Mouse (Mus musculus): ENCODE measurements around the gene Cenpc1. TPM values are rescaled to one million over a fixed set of nuclear protein-coding genes. Genes with fewer than 3 reads are reported as not detected.

Gene Cenpc1
- 26.5 and 28.7 TPM in 2 replicates for polyA plus RNA-seq (2015; fragmentation: Nextera tagmentation; extraction: Ambion mirVana)

DNA sequence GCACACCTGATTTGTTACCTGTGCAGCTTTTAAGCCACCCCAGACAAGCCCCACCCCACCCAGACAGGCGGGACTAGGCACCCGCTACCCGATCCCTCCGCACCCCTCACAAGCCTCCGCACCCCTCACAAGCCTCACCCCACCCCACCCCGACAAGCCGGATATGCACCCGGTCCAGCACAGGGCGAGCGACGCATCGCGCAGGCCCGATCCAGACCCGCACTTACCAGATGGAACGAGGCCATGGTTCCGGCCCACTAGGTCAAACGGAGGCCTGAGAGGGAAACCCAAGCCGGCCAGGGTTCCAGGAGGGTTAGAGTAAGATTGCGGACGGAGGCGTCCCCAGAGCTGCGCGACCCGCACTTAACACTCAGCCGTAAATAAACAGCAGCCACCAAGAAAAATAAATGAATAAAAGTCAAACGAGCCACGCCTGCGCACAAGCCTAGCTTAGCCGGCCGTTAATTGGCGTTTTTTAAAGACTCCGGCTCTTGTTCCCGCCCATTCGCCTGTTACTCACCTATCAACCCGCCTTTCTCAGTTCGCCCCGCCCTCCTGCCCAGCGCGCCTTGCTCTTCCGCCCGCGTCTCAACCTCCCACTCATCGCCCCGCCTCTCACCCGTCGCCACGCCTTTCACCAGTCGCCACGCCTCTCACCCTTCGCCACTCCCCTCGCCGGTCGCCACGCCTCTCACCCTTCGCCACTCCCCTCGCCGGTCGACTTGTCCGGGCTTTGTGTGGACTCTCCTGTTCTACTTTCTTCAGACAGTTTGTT is at the start of gene Cenpc1:
Gene Cenpc1, minus strand, starts transcription at position 483 of the 775 bp plus-strand sequence.
- WGBS = under 1% methylated on average over 60 of the region's 60 CpGs
- H3K27me3 ChIP-seq (replicated peaks) = no peaks in the 10 kb centered on the region

DNA sequence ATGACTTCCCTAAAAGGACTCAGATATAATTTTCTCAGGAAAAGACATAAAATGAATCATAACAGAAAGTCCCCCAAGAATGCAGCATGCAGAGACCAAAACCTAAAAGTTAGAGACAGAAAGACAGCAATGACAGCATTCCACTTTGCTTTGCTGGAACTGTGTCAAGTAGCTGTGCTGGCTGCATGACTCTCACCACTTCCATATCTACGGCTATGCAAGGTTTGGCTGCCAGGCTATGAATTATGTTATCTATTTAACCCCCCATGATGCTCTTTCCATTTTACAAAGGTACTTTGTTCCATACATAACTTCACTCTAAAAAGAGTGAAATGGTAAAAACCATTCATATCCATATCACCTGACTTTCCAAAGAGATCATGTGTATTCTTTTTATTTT is 48.6 kb upstream of the Cenpc1 start:
- H3K4me3 ChIP-seq (replicated peaks) = no peak overlapping the region
- H3K9me3 ChIP-seq = no peaks in the 10 kb centered on the region
- H3K4me1 ChIP-seq (replicated peaks) = no peaks in the 10 kb centered on the region
- H3K27me3 ChIP-seq (replicated peaks) = no peaks in the 10 kb centered on the region
- no peak overlapping the region for H3K9ac ChIP-seq
- H3K27ac ChIP-seq = no peak overlapping the region
- WGBS = 69% methylated on average over 1 of the region's 1 CpGs
- no peak overlapping the region for H3K4me2 ChIP-seq (replicated peaks)
- peaks cover 3% of the 10 kb centered on the region; the same call in 1 of the 2 replicates for H3K36me3 ChIP-seq
- ATAC-seq = no peak

More for the DNA sequence above, at the start of gene Cenpc1:
- Histone ChIP-seq H3K4me1 (replicated peaks) (peaks cover 3% of the 10 kb centered on the region), H3K9ac (peak within 1 kb of the TSS; percentile 78), H3K27ac (peak within 1 kb of the TSS; percentile 92), H3K4me2 (replicated peaks) (peak within 1 kb of the TSS; percentile 77), H3K9me3 (no peaks in the 10 kb centered on the region), H3K4me3 (replicated peaks) (peak within 1 kb of the TSS; percentile 71), H3K36me3 (no peaks in the 10 kb centered on the region)
- peak; percentile 98 for ATAC-seq

DNA sequence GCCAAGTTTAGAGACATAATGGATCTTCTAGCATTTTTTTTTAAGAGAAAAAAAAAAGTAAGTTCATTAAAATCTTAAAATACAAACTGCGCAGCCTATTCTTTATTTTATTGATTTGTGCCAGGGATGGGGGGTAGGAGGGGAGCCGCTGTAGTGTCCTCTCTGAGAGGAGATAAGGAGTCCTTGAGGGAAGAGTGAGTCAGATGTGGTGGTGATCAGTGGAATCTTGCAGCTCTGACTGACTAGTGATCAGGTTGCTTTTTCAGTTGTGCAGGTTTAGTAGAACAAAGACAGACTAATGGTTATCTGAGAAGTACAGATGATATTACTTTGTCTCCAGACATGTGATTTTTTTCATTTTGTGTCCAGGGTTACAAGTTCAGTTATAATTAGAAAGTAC is 47.7 kb upstream of the Cenpc1 start:
- no peaks in the 10 kb centered on the region for H3K9me3 ChIP-seq
- ATAC-seq = no peak
- no peak overlapping the region for H3K4me3 ChIP-seq (replicated peaks)
- H3K36me3 ChIP-seq = no peaks in the 10 kb centered on the region; the same call in 1 of the 2 replicates
- H3K27ac ChIP-seq = no peak overlapping the region
- H3K4me1 ChIP-seq (replicated peaks) = no peaks in the 10 kb centered on the region
- 85% methylated on average over 2 of the region's 2 CpGs for WGBS
- no peaks in the 10 kb centered on the region for H3K27me3 ChIP-seq (replicated peaks)
- H3K4me2 ChIP-seq (replicated peaks) = no peak overlapping the region
- H3K9ac ChIP-seq = no peak overlapping the region

DNA sequence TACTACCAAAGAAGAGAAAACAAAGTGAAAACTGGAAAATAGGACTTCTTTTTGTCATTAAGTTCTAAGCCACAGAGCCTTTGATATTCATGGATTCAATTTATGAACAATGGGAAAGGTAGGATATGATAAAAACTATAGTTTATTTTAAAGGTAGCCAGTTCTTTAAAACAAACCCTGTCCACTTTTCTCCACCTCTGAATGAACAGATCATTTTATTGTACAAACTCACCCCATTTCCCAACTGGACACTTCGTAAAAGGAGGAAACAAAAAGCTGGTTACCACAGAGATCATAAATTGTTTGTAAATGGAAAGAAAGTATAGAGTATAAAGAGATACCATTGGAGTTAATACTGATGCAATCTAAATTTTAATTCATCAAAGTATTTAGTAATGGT is 45.7 kb upstream of the Cenpc1 start:
- Histone ChIP-seq H3K9me3 (no peaks in the 10 kb centered on the region), H3K4me2 (replicated peaks) (no peak overlapping the region), H3K4me3 (replicated peaks) (no peak overlapping the region), H3K4me1 (replicated peaks) (no peaks in the 10 kb centered on the region), H3K9ac (no peak overlapping the region), H3K27me3 (replicated peaks) (no peaks in the 10 kb centered on the region), H3K27ac (no peak overlapping the region), H3K36me3 (no peaks in the 10 kb centered on the region; the same call in 1 of the 2 replicates)
- no peak for ATAC-seq
- 88% methylated on average over 1 of the region's 1 CpGs for WGBS

DNA sequence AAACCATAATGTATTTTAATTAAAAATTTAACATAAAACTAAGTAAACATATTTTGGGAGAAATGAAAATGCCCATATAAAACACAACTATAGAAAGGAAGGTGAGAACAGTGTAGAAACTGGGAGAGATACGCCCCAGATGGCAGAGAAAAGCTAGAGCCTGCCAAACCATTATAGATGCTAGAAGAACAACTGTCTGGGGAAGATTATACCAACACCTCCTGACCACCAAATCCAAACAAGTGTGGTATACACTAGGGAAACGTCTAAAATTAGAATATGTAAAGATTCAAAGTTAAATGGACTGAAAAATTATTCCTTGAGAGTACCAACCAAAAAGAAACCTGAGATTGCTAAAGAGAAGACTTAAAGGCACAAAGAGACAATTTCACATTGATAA is 41.2 kb upstream of the Cenpc1 start:
- no peak overlapping the region for H3K4me3 ChIP-seq (replicated peaks)
- 79% methylated on average over 2 of the region's 2 CpGs for WGBS
- H3K27ac ChIP-seq = no peak overlapping the region
- ATAC-seq = no peak
- H3K4me1 ChIP-seq (replicated peaks) = no peaks in the 10 kb centered on the region
- no peaks in the 10 kb centered on the region; the same call in 1 of the 2 replicates for H3K36me3 ChIP-seq
- no peaks in the 10 kb centered on the region for H3K9me3 ChIP-seq
- no peak overlapping the region for H3K4me2 ChIP-seq (replicated peaks)
- H3K9ac ChIP-seq = no peak overlapping the region
- no peaks in the 10 kb centered on the region for H3K27me3 ChIP-seq (replicated peaks)

DNA sequence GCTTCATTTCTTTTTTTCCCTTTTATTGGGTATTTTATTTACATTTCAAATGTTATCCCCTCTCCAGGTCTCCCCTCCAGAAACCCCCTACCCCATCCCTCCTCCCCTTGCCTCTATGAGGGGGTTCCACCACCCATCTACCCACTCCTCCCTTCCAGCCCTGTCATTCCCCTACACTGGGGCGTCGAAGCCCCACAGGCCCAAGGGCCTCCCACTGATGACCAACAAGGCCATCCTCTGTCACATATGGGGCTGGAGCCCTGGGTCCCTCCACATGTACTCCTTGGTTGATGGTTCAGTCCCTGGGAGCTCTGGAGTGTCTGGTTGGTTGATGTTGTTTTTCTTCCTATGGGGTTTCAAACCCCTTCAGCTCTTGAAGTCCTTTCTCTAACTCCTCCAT is 36.8 kb upstream of the Cenpc1 start:
- H3K4me1 ChIP-seq (replicated peaks) = no peaks in the 10 kb centered on the region
- H3K4me2 ChIP-seq (replicated peaks) = no peak overlapping the region
- WGBS = 95% methylated on average over 2 of the region's 2 CpGs
- no peak overlapping the region for H3K9ac ChIP-seq
- no peaks in the 10 kb centered on the region for H3K27me3 ChIP-seq (replicated peaks)
- no peak for ATAC-seq
- no peak overlapping the region for H3K27ac ChIP-seq
- H3K36me3 ChIP-seq = no peaks in the 10 kb centered on the region
- H3K9me3 ChIP-seq = no peaks in the 10 kb centered on the region
- no peak overlapping the region for H3K4me3 ChIP-seq (replicated peaks)

DNA sequence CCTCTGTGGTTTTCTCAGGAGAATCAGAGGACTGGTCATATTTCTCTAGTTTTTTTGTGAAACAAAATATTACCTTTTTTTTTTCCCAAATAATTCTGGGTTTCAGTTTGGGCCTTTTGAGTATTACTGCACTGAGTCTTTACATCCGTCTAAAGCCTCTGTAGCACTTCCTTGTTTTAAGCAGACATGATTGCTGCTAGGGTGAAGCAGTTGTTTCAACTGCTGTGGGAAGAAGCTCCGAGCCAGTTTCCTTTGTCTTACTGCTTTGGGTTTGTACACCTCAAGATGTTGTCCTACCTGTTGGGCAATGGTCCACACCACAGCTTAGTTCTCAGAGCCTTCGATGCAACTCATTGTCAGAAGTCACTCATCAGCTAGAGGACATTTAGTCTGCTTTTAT is 35.2 kb upstream of the Cenpc1 start:
- Histone ChIP-seq H3K4me2 (replicated peaks) (no peak overlapping the region), H3K27ac (no peak overlapping the region), H3K36me3 (no peaks in the 10 kb centered on the region), H3K27me3 (replicated peaks) (no peaks in the 10 kb centered on the region), H3K4me1 (replicated peaks) (no peaks in the 10 kb centered on the region), H3K9ac (no peak overlapping the region), H3K4me3 (replicated peaks) (no peak overlapping the region), H3K9me3 (no peaks in the 10 kb centered on the region)
- ATAC-seq = no peak
- 77% methylated on average over 3 of the region's 3 CpGs for WGBS

DNA sequence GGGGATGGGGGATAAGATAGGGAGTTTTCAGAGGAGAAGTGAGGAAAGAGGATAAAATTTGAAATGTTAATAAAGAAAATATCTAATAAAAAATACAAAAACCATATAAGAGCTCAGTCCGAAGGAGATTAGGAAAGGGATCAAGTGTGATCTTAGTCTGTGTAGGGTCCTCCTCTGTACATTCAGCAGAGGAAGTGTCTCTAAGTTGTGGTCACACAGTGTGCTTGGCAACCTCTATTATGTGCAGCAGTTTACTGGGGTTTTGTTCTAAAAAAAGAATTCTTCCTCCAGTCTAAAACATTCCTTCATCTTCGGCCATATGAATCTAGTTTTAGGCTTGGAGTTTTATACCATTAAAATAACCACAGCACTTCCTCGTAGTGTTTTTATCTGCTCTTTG is 33.6 kb upstream of the Cenpc1 start:
- H3K27me3 ChIP-seq (replicated peaks) = no peaks in the 10 kb centered on the region
- H3K27ac ChIP-seq = no peak overlapping the region
- H3K4me1 ChIP-seq (replicated peaks) = no peaks in the 10 kb centered on the region
- H3K4me2 ChIP-seq (replicated peaks) = no peak overlapping the region
- 82% methylated on average over 3 of the region's 3 CpGs for WGBS
- H3K36me3 ChIP-seq = no peaks in the 10 kb centered on the region
- no peaks in the 10 kb centered on the region for H3K9me3 ChIP-seq
- no peak overlapping the region for H3K4me3 ChIP-seq (replicated peaks)
- no peak for ATAC-seq
- H3K9ac ChIP-seq = no peak overlapping the region

DNA sequence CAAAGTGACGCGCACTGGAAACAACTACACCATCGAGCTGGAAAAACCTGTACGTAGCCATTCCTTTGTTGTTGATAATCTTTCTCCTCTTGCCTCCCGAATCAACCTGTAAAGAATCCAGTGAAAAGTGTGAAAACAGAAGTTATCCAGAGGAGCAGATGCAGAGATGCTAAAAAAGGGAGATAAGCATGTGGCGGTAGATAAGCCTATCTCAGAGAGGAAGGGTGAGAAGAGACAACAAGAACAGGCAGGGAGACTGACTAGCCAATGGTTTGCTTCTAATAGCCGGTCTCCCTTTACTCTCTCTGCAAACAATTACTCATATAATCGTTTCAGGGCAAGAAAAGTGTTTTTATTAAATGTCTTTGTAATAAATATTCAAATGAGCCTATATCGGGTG is 29.4 kb upstream of the Cenpc1 start:
- Histone ChIP-seq H3K27me3 (replicated peaks) (no peaks in the 10 kb centered on the region), H3K4me1 (replicated peaks) (no peaks in the 10 kb centered on the region), H3K9me3 (no peaks in the 10 kb centered on the region), H3K36me3 (no peaks in the 10 kb centered on the region), H3K4me2 (replicated peaks) (no peak overlapping the region), H3K27ac (no peak overlapping the region), H3K4me3 (replicated peaks) (no peak overlapping the region), H3K9ac (no peak overlapping the region)
- ATAC-seq = no peak
- WGBS = 79% methylated on average over 9 of the region's 9 CpGs

DNA sequence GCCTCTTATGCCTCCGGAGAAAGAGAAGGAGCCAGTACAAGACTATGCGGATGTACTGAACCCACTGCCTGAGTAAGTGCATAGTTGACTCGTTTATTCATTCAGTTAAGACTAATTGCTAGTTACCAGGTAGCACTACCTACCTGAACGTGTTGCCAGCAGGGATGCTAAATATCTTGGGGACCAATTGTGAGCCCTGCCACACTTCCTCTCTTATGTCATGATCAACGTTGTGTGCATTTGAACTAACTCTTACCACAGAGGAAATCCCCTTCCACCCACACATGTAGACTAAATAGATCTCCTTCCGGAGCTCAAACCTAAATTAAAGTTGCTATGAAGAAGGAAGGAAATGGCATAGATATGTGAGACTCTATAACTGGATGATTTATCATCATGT is 21.4 kb upstream of the Cenpc1 start:
- H3K9me3 ChIP-seq = no peaks in the 10 kb centered on the region
- no peaks in the 10 kb centered on the region for H3K36me3 ChIP-seq
- no peak overlapping the region for H3K4me2 ChIP-seq (replicated peaks)
- no peak overlapping the region for H3K27ac ChIP-seq
- H3K4me1 ChIP-seq (replicated peaks) = no peaks in the 10 kb centered on the region
- no peak overlapping the region for H3K9ac ChIP-seq
- ATAC-seq = no peak
- H3K27me3 ChIP-seq (replicated peaks) = no peaks in the 10 kb centered on the region
- H3K4me3 ChIP-seq (replicated peaks) = no peak overlapping the region
- 74% methylated on average over 6 of the region's 6 CpGs for WGBS

DNA sequence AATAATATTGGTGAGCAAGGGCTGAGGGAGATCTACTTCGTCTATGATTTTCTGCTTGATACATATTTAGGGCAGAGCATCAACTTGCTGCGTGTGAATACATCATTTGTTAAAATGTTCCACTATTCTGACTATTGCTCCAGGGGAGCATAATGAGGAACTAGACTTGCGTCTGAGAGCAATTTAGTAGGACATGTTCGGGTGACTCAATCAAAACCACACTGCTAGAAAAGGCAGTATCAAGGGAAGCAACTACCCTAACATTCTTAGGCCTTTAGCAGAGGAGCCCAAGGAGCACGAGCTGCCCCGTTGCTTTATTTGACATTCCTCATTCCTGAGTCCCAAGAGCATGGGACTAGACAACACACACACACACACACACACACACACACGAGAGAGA is 19.6 kb upstream of the Cenpc1 start:
- Histone ChIP-seq H3K27ac (no peak overlapping the region), H3K4me3 (replicated peaks) (no peak overlapping the region), H3K9me3 (no peaks in the 10 kb centered on the region), H3K4me1 (replicated peaks) (no peaks in the 10 kb centered on the region), H3K36me3 (no peaks in the 10 kb centered on the region), H3K4me2 (replicated peaks) (no peak overlapping the region), H3K27me3 (replicated peaks) (no peaks in the 10 kb centered on the region), H3K9ac (no peak overlapping the region)
- WGBS = 75% methylated on average over 7 of the region's 7 CpGs
- ATAC-seq = no peak

DNA sequence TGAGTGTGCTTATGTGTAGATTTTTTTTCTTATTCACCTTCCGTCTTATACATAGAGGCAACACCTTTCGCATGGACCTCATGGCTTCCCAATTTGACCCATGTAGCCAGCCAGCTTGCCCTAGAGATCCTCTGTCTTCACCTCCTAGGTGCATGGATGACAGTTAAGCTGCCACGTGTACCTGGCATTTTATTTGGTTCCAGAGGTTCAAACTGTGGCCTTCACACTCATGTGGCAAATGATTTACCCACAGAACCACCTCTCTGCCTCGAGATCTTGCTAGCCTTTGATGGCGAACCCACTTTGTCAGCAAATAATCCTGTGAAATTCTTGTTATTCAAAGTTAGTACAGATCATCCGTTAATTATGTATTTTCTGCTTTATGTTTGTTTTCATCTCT is 18.6 kb upstream of the Cenpc1 start:
- no peaks in the 10 kb centered on the region for H3K4me1 ChIP-seq (replicated peaks)
- no peak overlapping the region for H3K27ac ChIP-seq
- H3K4me3 ChIP-seq (replicated peaks) = no peak overlapping the region
- H3K4me2 ChIP-seq (replicated peaks) = no peak overlapping the region
- no peak overlapping the region for H3K9ac ChIP-seq
- no peaks in the 10 kb centered on the region for H3K36me3 ChIP-seq
- WGBS = 78% methylated on average over 6 of the region's 6 CpGs
- no peaks in the 10 kb centered on the region for H3K9me3 ChIP-seq
- H3K27me3 ChIP-seq (replicated peaks) = no peaks in the 10 kb centered on the region
- ATAC-seq = no peak

DNA sequence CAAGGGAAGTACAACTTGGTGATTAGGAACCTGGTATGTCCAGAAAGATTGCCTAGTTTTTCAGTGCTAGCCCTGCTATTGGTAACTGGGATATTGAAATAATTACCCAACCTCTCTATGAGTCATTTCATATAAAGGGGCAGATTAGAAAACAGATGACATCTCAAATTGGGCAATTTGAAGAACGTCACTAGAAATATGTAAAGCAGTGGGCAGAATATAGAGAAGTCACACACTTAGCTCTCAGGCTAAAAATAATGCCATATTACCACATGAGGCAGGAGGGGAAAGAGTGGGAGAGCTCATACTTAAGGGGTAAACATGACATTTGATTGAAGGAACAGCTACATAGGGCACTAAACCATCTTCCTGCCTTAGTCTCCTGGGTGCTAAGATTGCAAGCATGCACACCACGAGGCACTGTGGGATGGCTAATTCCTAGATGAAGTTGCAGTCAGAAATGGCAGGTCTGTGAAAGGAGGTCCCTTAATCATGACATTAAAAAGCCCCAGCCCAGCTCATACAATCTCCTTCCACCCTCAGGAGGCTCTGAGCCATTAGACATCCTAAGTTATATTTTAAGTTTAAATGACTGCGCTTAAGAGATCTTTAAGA is 13.4 kb upstream of the Cenpc1 start:
- Histone ChIP-seq H3K27me3 (replicated peaks) (no peaks in the 10 kb centered on the region), H3K9ac (no peak overlapping the region), H3K9me3 (no peaks in the 10 kb centered on the region), H3K4me3 (replicated peaks) (no peak overlapping the region), H3K27ac (no peak overlapping the region), H3K4me2 (replicated peaks) (no peak overlapping the region), H3K4me1 (replicated peaks) (no peaks in the 10 kb centered on the region), H3K36me3 (no peaks in the 10 kb centered on the region)
- WGBS = 79% methylated on average over 3 of the region's 3 CpGs
- no peak for ATAC-seq

Measured in intestine, embryonic 15.5 days (tissue).